Mouse (Mus musculus) midbrain, embryonic 12.5 days (tissue): ENCODE results near the gene Olfr724. TPM values are rescaled to one million over a fixed set of nuclear protein-coding genes. Genes with fewer than 3 reads are reported as not detected.
"Not testable (repeated sequence)": the region's sequence is repeated elsewhere in the genome, so short reads cannot be mapped to it uniquely, and the experiment has no call there.

ENCODE experiments used
- ATAC-seq: fragments of 200-750 bp; cut with Nextera tagmentation; 2 replicates; pipeline ENCODE4 v1.8.0; 2017; ENCODE audit warnings: low read depth, moderate TSS enrichment, moderate library complexity; ENCODE audit not compliant: low FRiP score
- H3K27ac ChIP-seq: fragments of 300-500 bp; sonication (generic); replicated peaks from 2 replicates; pipeline ENCODE4 v1.5.1; 2016; ENCODE audit warnings: mild to moderate bottlenecking
- H3K27me3 ChIP-seq: fragments of 300-500 bp; sonication (generic); 2 replicates; pipeline ENCODE4 v1.6.1; 2016; ENCODE audit warnings: mild to moderate bottlenecking
- H3K36me3 ChIP-seq: fragments of 300-500 bp; sonication (generic); 2 replicates; pipeline ENCODE4 v1.6.1; 2016
- H3K4me1 ChIP-seq: fragments of 300-500 bp; sonication (generic); 2 replicates; pipeline ENCODE4 v1.6.1; 2016
- H3K4me2 ChIP-seq: fragments of 300-500 bp; sonication (generic); replicated peaks from 2 replicates; pipeline ENCODE4 v1.6.1; 2016; ENCODE audit warnings: mild to moderate bottlenecking, moderate library complexity
- H3K4me3 ChIP-seq: fragments of 300-500 bp; sonication (generic); 2 replicates; pipeline ENCODE4 v1.5.1; 2016; ENCODE audit warnings: mild to moderate bottlenecking
- H3K9ac ChIP-seq: fragments of 300-500 bp; sonication (generic); replicated peaks from 2 replicates; pipeline ENCODE4 v1.6.1; 2016; ENCODE audit warnings: mild to moderate bottlenecking, moderate library complexity
- H3K9me3 ChIP-seq: fragments of 300-500 bp; sonication (generic); 2 replicates; pipeline ENCODE4 v1.6.1; 2016; ENCODE audit warnings: mild to moderate bottlenecking
- WGBS: fragments of 180-500 bp; shearing (Covaris S2); methylation state at CpG from one replicate; pipeline ENCODE4 v1.1.7; 2016; 5-methylcytosine and 5-hydroxymethylcytosine counted together
- polyA plus RNA-seq: library from polyadenylated mRNA; unstranded; fragments of >200 nt; fragmentation: Nextera tagmentation; extraction: Ambion mirVana; gene quantifications from 2 replicates; pipeline ENCODE4 v1.2.1, GENCODE M21; 2016

Gene Olfr724
- not detected in 2 replicates for polyA plus RNA-seq

GRCm38 (mm10) chr14:49963174-49963573 lies at the start of gene Olfr724:
Gene Olfr724, minus strand, starts transcription at chr14:49963274.
- ATAC-seq, H3K4me1 ChIP-seq, H3K27ac ChIP-seq, H3K4me3 ChIP-seq, H3K9me3 ChIP-seq, H3K27me3 ChIP-seq, H3K4me2 ChIP-seq, H3K36me3 ChIP-seq, H3K9ac ChIP-seq: not testable (repeated sequence)
- 70% methylated on average over 1 of the region's 1 CpGs for WGBS

GRCm38 (mm10) chr14:49955890-49956289 lies 7.2 kb downstream of the Olfr724 start:
- ATAC-seq: no peak
- 61% methylated on average over 2 of the region's 2 CpGs for WGBS

GRCm38 (mm10) chr14:49931687-49932086 lies 31.4 kb downstream of the Olfr724 start, which contains the start of gene Olfr723:
Gene Olfr723, minus strand, starts transcription at chr14:49931787.
- not testable (repeated sequence) for H3K9me3 ChIP-seq, H3K27me3 ChIP-seq, H3K27ac ChIP-seq, H3K36me3 ChIP-seq, H3K4me1 ChIP-seq, ATAC-seq, H3K4me2 ChIP-seq, H3K4me3 ChIP-seq, H3K9ac ChIP-seq

More at GRCm38 (mm10) chr14:49955890-49956289, 7.2 kb downstream of the Olfr724 start:
- no peak overlapping the region for H3K27ac ChIP-seq
- H3K9ac ChIP-seq: no peak overlapping the region
- H3K4me1 ChIP-seq: no peaks in the 10 kb centered on the region
- no peaks in the 10 kb centered on the region for H3K36me3 ChIP-seq
- no peaks in the 10 kb centered on the region; the same call in 1 of the 2 replicates for H3K9me3 ChIP-seq
- no peak overlapping the region for H3K4me2 ChIP-seq
- H3K27me3 ChIP-seq: no peaks in the 10 kb centered on the region
- H3K4me3 ChIP-seq: no peak overlapping the region

Other genes with a start within 250 kb of the Olfr724 start
- 53.1 and 53.9 TPM in 2 replicates for gene Armh4, start 179.9 kb downstream of the Olfr724 start, polyA plus RNA-seq
- not detected in 2 replicates for gene Olfr722, start 61.3 kb downstream of the Olfr724 start, polyA plus RNA-seq
- gene Olfr723, start 31.5 kb downstream of the Olfr724 start, polyA plus RNA-seq: not detected in 2 replicates
- gene Olfr725, start 77.1 kb upstream of the Olfr724 start, polyA plus RNA-seq: not detected in 2 replicates
- not detected in 2 replicates for gene Olfr726, start 127.7 kb upstream of the Olfr724 start, polyA plus RNA-seq
- not detected in 2 replicates for gene Olfr727, start 159.9 kb upstream of the Olfr724 start, polyA plus RNA-seq
- gene Olfr728, start 179.4 kb upstream of the Olfr724 start, polyA plus RNA-seq: not detected in 2 replicates
- not detected in 2 replicates for gene Olfr729, start 189.6 kb upstream of the Olfr724 start, polyA plus RNA-seq
- not detected in 2 replicates for gene Olfr730, start 224.9 kb upstream of the Olfr724 start, polyA plus RNA-seq